Mouse (Mus musculus) kidney, adult 11 months (tissue): ENCODE results near the gene Agap3.

Experiments
- DNase-seq: peaks from one replicate; pipeline ENCODE4 v3.0.0; 2022

Gene Agap3

GRCm38 (mm10) chr5:24475476-24476241 lies 23.7 kb downstream of the Agap3 start:
- peak; percentile 79 for DNase-seq

GRCm38 (mm10) chr5:24477909-24478308 lies 25.9 kb downstream of the Agap3 start:
- DNase-seq = no peak

- DNase-seq = peak; percentile 83
Observed at GRCm38 (mm10) chr5:24481647-24482046, 29.7 kb downstream of the Agap3 start.

- peak; percentile 88 for DNase-seq
Observed at GRCm38 (mm10) chr5:24482247-24483079, 30.5 kb downstream of the Agap3 start.

GRCm38 (mm10) chr5:24483326-24483725 lies 31.3 kb downstream of the Agap3 start:
- DNase-seq = peak; percentile 81

- DNase-seq = peak; percentile 30
Observed at GRCm38 (mm10) chr5:24484963-24485362, 33.0 kb downstream of the Agap3 start.

- DNase-seq = peak; percentile 76
Observed at GRCm38 (mm10) chr5:24486097-24486496, 34.1 kb downstream of the Agap3 start.

- DNase-seq = no peak
Observed at GRCm38 (mm10) chr5:24486738-24487137, 34.8 kb downstream of the Agap3 start.

GRCm38 (mm10) chr5:24490413-24490920 lies 38.5 kb downstream of the Agap3 start:
- no peak for DNase-seq

- DNase-seq = no peak
Observed at GRCm38 (mm10) chr5:24492546-24493285, 40.7 kb downstream of the Agap3 start.

- DNase-seq = no peak
Observed at GRCm38 (mm10) chr5:24495019-24495418, 43.0 kb downstream of the Agap3 start.

- no peak for DNase-seq
Observed at GRCm38 (mm10) chr5:24496756-24497155, 44.8 kb downstream of the Agap3 start.

- no peak for DNase-seq
Observed at GRCm38 (mm10) chr5:24497526-24497925, 45.5 kb downstream of the Agap3 start.

- DNase-seq = no peak
Observed at GRCm38 (mm10) chr5:24499113-24499512, 47.1 kb downstream of the Agap3 start.

GRCm38 (mm10) chr5:24500851-24501250 lies 48.9 kb downstream of the Agap3 start:
- no peak for DNase-seq

- DNase-seq = peak; percentile 64
Observed at GRCm38 (mm10) chr5:24502786-24503185, 50.8 kb downstream of the Agap3 start.

GRCm38 (mm10) chr5:24505513-24505912 lies 53.5 kb downstream of the Agap3 start:
- no peak for DNase-seq

- no peak for DNase-seq
Observed at GRCm38 (mm10) chr5:24508406-24508805, 56.4 kb downstream of the Agap3 start.

- DNase-seq = no peak
Observed at GRCm38 (mm10) chr5:24510635-24511034, 58.7 kb downstream of the Agap3 start.

- peak; percentile 32 for DNase-seq
Observed at GRCm38 (mm10) chr5:24512271-24512670, 60.3 kb downstream of the Agap3 start.

GRCm38 (mm10) chr5:24521366-24521765 lies 69.4 kb downstream of the Agap3 start:
- DNase-seq = no peak

- DNase-seq = no peak
Observed at GRCm38 (mm10) chr5:24523806-24524205, 71.8 kb downstream of the Agap3 start.

- no peak for DNase-seq
Observed at GRCm38 (mm10) chr5:24524522-24524921, 72.5 kb downstream of the Agap3 start.
